Mouse (Mus musculus) spleen, postnatal 36 days (tissue): ENCODE results near the gene A930018P22Rik.

Source experiments
- DNase-seq, 2 experiments: peaks; one replicate each; pipeline ENCODE4 v3.0.0; 2022; ENCODE audit warnings: low spot score in 2 of 2, mixed read lengths in 1 of 2

A930018P22Rik gene

GRCm38 (mm10) chr2:104157831-104158230 is 35.3 kb downstream of the A930018P22Rik start:
- DNase-seq, result no peak

- no peak for DNase-seq
These were observed 40.8 kb downstream of the A930018P22Rik start for GRCm38 (mm10) chr2:104163418-104163817.

- no peak for DNase-seq
These were observed 41.5 kb downstream of the A930018P22Rik start for GRCm38 (mm10) chr2:104163978-104164487.

GRCm38 (mm10) chr2:104165631-104166030 is 43.1 kb downstream of the A930018P22Rik start:
- DNase-seq, result no peak

GRCm38 (mm10) chr2:104167765-104168164 is 45.2 kb downstream of the A930018P22Rik start:
- DNase-seq, result no peak

- no peak for DNase-seq
These were observed 45.8 kb downstream of the A930018P22Rik start for GRCm38 (mm10) chr2:104168186-104168896.

- DNase-seq, result peak; percentile 21 to 22
These were observed 50.3 kb downstream of the A930018P22Rik start for GRCm38 (mm10) chr2:104172695-104173348.

GRCm38 (mm10) chr2:104173431-104173830 is 50.9 kb downstream of the A930018P22Rik start:
- no peak for DNase-seq
